Mouse (Mus musculus) leukemia stem cell, adult 10-12 weeks (primary cell): ENCODE measurements around the gene Gltp. TPM values are rescaled to one million over a fixed set of nuclear protein-coding genes. Genes with fewer than 3 reads are reported as not detected.

Source experiments
- polyA plus RNA-seq: library from polyadenylated mRNA; stranded (reverse); fragments of >175 nt; gene quantifications from 2 replicates; pipeline ENCODE4 v1.2.3, GENCODE M21; 2012; ENCODE audit warnings: low replicate concordance

The Gltp gene
- polyA plus RNA-seq, result 39.7 and 55.5 TPM in 2 replicates

DNA sequence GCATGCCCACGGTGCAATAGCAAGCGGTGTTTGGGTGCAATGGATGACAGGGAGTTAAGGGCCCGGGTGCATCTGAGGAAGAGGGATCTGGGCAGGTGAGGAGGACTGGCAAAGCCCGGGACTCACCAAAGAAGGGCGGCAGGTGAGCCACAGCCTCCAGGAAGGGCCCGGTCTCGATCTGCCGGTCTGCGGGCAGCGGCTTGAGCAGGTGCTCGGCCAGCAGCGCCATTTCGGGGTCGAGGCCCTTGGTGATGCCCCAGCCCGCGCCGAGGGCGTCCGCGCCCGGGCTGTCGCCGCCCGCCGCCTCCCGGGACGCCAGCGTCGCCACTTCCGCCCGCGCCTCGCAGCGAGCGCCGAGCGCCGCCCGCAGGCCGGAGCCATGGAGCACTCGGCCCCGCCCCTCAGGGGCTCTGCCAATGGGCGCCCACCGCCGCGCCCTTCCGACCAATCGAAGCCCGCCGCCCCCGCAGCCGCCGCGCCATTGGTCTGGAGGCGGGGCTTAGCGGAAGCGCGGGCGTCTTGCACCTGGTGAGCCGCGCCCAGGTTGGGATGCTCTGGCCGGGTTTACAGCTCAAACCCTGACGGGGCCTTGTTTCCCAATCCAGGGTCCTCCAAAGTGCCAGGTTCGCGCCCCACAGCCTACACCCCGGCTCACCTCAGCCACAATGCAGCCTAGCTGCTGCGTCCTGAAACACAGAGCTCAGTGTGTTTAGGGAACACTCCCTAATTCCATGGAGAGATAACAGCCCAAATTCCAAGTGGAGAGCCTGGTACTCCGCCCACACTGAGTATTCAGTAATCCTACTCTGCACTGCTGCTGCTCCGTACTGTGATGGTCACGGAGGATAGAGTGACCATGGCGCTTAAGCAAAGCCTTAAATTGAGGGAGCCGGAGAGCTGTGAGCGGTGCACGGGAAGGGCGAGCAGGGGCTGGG is at the start of gene Gltp:
Gltp (minus strand) TSS at position 352 of the 935 bp plus-strand sequence.

DNA sequence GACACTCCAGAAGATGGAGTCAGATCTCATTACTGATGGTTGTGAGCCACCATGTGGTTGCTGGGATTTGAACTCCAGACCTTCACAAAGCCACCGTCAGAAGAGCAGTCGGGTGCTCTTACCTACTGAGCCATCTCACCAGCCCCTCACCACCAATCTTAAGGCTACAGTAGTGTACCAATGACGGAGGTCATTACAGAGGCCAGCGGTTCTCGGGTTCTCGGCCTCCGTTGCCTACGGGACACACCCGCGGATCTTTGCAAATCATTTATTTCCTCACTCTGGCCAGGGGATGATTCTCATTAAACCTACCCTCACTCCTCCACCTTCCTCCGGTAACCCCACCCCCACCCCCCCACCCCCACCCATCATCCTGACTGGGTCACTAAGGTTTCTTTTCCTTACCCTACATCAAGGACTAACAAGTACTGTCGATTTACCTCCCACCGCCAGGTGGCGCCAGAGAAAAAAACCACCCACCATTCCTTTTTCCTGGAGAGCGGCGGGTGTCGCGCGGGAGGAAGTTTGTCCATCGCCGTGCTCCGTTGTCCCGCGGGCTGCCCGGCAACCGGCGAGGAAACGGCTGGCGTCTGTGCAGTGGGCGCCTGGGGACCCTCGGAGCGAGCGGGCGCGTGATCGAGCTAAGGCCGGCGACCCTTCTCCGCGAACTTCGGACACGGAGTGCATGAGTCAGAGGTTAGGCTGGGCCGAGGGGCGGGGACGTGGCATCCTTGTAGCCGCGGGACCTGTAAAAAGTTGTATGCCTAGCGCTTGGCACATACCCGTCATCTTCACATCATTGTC is 16.7 kb upstream of the Gltp start, which contains the start of gene Tchp:
Tchp (plus strand) TSS at position 496 of the 804 bp plus-strand sequence.

DNA sequence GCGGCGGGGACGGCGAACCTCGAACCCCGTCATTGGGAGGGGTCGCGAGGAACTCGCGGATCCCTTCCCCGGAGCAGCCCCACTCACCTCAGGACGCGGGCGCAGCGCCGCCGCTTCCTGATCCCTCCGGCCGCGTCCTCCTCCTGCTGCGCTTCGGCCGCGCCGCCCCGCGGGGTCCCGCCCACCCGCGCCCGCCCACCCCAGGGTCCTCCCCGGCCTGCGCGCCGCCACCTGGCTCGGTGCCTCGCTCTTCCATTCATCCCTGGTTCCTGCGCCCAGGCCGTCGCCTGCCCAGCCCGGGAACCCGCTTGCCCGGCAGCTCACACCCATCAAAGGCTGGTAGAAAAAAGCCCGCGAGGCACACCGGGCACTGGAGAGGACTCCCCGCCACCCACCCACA is 32.5 kb downstream of the Gltp start, which contains the start of gene Trpv4:
Trpv4 (minus strand) TSS at position 167 of the 400 bp plus-strand sequence.

Other genes starting within 250 kb of the Gltp start
- gene Mmab, start 246.9 kb downstream of the Gltp start, polyA plus RNA-seq, result 7.5 and 7.9 TPM in 2 replicates
- gene Mvk, start 246.7 kb downstream of the Gltp start, polyA plus RNA-seq, result 20.7 and 30.4 TPM in 2 replicates
- gene Fam222a, start 123.0 kb downstream of the Gltp start, polyA plus RNA-seq, result 2.7 and 3.6 TPM in 2 replicates
- 1.1 and 2.2 TPM in 2 replicates for gene Trpv4, start 32.6 kb downstream of the Gltp start, polyA plus RNA-seq
- 10.7 and 24.2 TPM in 2 replicates for gene Tchp, start 16.8 kb upstream of the Gltp start, polyA plus RNA-seq
- gene Ankrd13a, start 83.7 kb upstream of the Gltp start, polyA plus RNA-seq, result 404 and 610 TPM in 2 replicates
- 91.6 and 159 TPM in 2 replicates for gene Git2, start 84.5 kb upstream of the Gltp start, polyA plus RNA-seq
- 55.5 and 108 TPM in 2 replicates for gene 1500011B03Rik, start 132.5 kb upstream of the Gltp start, polyA plus RNA-seq
- gene 4930519G04Rik, start 162.7 kb upstream of the Gltp start, polyA plus RNA-seq, result not detected in 2 replicates
- not detected in 2 replicates for gene Gm9936, start 167.7 kb upstream of the Gltp start, polyA plus RNA-seq
- 0.62 and 0.63 TPM in 2 replicates for gene Oasl2, start 206.0 kb upstream of the Gltp start, polyA plus RNA-seq
- gene Oasl1, start 232.3 kb upstream of the Gltp start, polyA plus RNA-seq, result 37.9 and 76.2 TPM in 2 replicates